Mouse (Mus musculus): ENCODE results near the gene Card10.

Card10 gene

GRCm38 (mm10) chr15:78730315-78731049 is 72.4 kb downstream of the Card10 start:
- peak in 1 of 2 experiments; percentile 45 for DNase-seq

GRCm38 (mm10) chr15:78726697-78727096 is 76.1 kb downstream of the Card10 start:
- DNase-seq: peak; percentile 52 to 69

Data from thymus, postnatal 36 days (tissue).